Mouse (Mus musculus) liver, embryonic 12.5 days (tissue): ENCODE data around the gene Top1. TPM values are rescaled to one million over a fixed set of nuclear protein-coding genes. Genes with fewer than 3 reads are reported as not detected.

Source experiments
- ATAC-seq: fragments of 200-750 bp; cut with Nextera tagmentation; 2 replicates; pipeline ENCODE4 v1.8.0; 2017; ENCODE audit warnings: moderate number of reproducible peaks, mild to moderate bottlenecking, moderate library complexity
- H3K27ac ChIP-seq: fragments of 300-500 bp; sonication (generic); 2 replicates; pipeline ENCODE4 v1.5.1; 2016; ENCODE audit warnings: mild to moderate bottlenecking
- H3K27me3 ChIP-seq: fragments of 300-500 bp; sonication (generic); replicated peaks from 2 replicates; pipeline ENCODE4 v1.6.1; 2016; ENCODE audit warnings: mild to moderate bottlenecking, moderate library complexity
- H3K36me3 ChIP-seq: fragments of 300-500 bp; sonication (generic); 2 replicates; pipeline ENCODE4 v1.6.1; 2016; ENCODE audit warnings: mild to moderate bottlenecking, moderate library complexity
- H3K4me1 ChIP-seq: fragments of 300-500 bp; sonication (generic); 2 replicates; pipeline ENCODE4 v1.6.1; 2016
- H3K4me2 ChIP-seq: fragments of 300-500 bp; sonication (generic); 2 replicates; pipeline ENCODE4 v1.6.1; 2016; ENCODE audit warnings: mild to moderate bottlenecking, moderate library complexity
- H3K4me3 ChIP-seq: fragments of 300-500 bp; sonication (generic); 2 replicates; pipeline ENCODE4 v1.5.1; 2016; ENCODE audit warnings: mild to moderate bottlenecking, moderate library complexity
- H3K9ac ChIP-seq: fragments of 300-500 bp; sonication (generic); 2 replicates; pipeline ENCODE4 v1.6.1; 2016; ENCODE audit warnings: mild to moderate bottlenecking, moderate library complexity
- H3K9me3 ChIP-seq: fragments of 300-500 bp; sonication (generic); replicated peaks from 2 replicates; pipeline ENCODE4 v1.6.1; 2016; ENCODE audit warnings: mild to moderate bottlenecking, moderate library complexity
- WGBS: fragments of 180-500 bp; shearing (Covaris S2); methylation state at CpG from one replicate; pipeline ENCODE4 v1.1.7; 2016; ENCODE audit not compliant: insufficient replicate concordance; 5-methylcytosine and 5-hydroxymethylcytosine counted together
- polyA plus RNA-seq: library from polyadenylated mRNA; unstranded; fragments of >200 nt; fragmentation: Nextera tagmentation; extraction: Ambion mirVana; gene quantifications from 2 replicates; pipeline ENCODE4 v1.2.1, GENCODE M21; 2016

Top1 gene
- polyA plus RNA-seq, 1 experiment from 2014 or later: 83.7 TPM

DNA sequence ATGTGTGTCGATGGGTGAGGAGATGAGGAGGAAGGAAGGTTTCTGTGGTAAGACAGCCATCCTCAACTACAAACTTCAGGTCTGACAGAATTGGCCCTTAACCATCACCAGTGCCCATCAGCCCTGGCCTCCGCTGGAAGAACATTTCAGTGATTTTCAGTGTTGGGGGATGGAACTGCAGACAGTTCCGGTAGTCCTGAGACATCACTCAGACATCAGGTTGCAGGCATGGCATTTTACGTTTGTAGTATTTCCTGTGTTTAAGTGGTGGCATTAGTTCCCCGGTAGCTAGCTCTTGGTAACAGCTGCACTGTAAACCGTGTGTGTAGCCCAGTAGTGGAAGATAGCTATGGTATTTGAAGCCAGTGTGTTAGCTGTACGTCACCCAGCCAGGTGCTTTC lies 87.4 kb downstream of the Top1 start:
- Histone ChIP-seq H3K4me3 (peak overlapping the region; percentile 95), H3K4me2 (peak overlapping the region; percentile 98), H3K27ac (no peak overlapping the region), H3K9ac (no peak overlapping the region), H3K9me3 (no peaks in the 10 kb centered on the region), H3K4me1 (peaks cover 35% of the 10 kb centered on the region), H3K27me3 (peaks cover 26% of the 10 kb centered on the region), H3K36me3 (no peaks in the 10 kb centered on the region)
- 32% methylated on average over 7 of the region's 7 CpGs for whole genome bisulfite sequencing
- ATAC-seq: no peak

- H3K4me3 ChIP-seq: no peak overlapping the region
- H3K27ac ChIP-seq: no peak overlapping the region
- H3K27me3 ChIP-seq: peaks cover 26% of the 10 kb centered on the region
- WGBS: 73% methylated on average over 3 of the region's 3 CpGs
- H3K4me1 ChIP-seq: peaks cover 47% of the 10 kb centered on the region
- no peak for ATAC-seq
- no peak overlapping the region for H3K9ac ChIP-seq
- H3K9me3 ChIP-seq: no peaks in the 10 kb centered on the region
- no peak overlapping the region for H3K4me2 ChIP-seq
- H3K36me3 ChIP-seq: no peaks in the 10 kb centered on the region
These were observed 88.6 kb downstream of the Top1 start for GRCm38 (mm10) chr2:160734331-160734730.

DNA sequence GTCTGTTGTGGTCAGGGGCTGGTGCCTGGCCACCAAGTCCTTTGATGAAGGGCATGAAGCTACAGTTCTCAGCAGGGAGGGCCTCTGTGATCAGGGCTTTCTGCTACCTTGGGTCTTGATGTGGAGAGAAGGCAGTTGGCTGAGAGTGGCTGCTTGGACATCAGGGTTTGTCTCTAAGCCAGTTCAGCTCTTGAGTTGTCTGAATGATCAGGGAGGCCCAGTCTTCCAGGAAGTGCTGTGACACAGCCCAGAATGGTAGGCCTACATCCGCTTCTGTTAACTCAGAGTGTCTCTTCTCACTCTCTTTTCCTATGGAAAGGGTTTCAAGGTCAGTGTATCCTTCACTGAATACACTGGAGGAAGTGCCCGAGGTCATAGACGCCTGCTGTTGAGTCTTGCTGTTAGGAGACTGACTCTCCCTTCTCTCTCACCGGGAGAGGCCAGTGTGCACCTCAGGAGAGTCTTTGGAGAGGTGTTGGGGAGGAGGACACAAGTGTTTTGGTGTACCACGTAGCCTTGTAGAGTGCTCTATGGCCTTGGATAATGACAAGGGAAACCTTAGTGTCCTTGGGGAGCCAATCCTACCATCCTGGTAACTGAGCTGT lies 90.1 kb downstream of the Top1 start:
- ATAC-seq: no peak
- H3K27me3 ChIP-seq: peaks cover 17% of the 10 kb centered on the region
- H3K27ac ChIP-seq: no peak overlapping the region
- peaks cover 58% of the 10 kb centered on the region for H3K4me1 ChIP-seq
- H3K36me3 ChIP-seq: no peaks in the 10 kb centered on the region
- no peak overlapping the region for H3K4me3 ChIP-seq
- H3K4me2 ChIP-seq: no peak overlapping the region
- H3K9me3 ChIP-seq: no peaks in the 10 kb centered on the region
- 63% methylated on average over 5 of the region's 5 CpGs for WGBS
- H3K9ac ChIP-seq: no peak overlapping the region

DNA sequence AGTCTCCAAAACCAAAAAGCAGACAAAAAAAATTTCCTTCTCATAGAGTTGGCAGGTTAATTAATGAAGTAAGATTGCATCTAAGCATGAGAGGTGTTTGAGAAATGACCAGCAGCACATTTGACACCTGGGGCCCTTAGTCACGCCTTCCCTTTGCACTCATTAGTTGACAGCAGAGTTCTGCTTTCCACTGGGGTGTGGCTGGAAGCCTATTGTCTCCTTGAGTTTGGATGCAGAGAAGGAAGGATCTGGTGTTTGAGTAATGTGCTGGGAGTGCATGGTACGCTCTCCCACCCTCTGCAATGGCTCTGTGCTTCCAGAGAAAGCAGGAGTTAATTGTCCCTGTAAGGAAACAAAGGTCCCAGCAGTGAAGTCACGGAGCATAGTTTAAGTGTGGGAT lies 90.8 kb downstream of the Top1 start:
- peaks cover 16% of the 10 kb centered on the region for H3K27me3 ChIP-seq
- H3K4me3 ChIP-seq: no peak overlapping the region
- no peak for ATAC-seq
- no peak overlapping the region for H3K9ac ChIP-seq
- H3K4me2 ChIP-seq: no peak overlapping the region
- 76% methylated on average over 3 of the region's 3 CpGs for WGBS
- H3K36me3 ChIP-seq: no peaks in the 10 kb centered on the region
- no peak overlapping the region for H3K27ac ChIP-seq
- peaks cover 60% of the 10 kb centered on the region for H3K4me1 ChIP-seq
- H3K9me3 ChIP-seq: no peaks in the 10 kb centered on the region

DNA sequence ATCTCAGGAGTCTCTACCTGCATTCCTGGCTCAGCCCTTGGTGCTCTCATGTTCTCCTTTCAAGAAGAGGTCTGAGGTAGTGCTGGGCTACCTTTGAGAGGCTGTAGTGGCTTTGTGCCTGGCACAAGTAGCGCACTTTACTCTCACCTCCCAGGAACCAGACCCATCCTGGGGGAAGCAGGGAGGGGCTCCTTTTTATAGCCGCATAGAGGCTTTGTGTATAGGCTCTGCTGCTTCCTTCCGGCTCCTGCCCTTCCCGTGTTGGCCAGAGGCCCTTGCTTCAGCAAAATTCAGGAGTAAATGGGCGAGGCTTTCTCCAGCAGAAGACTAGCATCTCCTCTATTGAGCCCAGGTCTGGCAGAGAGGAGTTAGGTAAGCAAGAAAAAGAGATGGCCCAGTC lies 92.7 kb downstream of the Top1 start:
- no peak for ATAC-seq

DNA sequence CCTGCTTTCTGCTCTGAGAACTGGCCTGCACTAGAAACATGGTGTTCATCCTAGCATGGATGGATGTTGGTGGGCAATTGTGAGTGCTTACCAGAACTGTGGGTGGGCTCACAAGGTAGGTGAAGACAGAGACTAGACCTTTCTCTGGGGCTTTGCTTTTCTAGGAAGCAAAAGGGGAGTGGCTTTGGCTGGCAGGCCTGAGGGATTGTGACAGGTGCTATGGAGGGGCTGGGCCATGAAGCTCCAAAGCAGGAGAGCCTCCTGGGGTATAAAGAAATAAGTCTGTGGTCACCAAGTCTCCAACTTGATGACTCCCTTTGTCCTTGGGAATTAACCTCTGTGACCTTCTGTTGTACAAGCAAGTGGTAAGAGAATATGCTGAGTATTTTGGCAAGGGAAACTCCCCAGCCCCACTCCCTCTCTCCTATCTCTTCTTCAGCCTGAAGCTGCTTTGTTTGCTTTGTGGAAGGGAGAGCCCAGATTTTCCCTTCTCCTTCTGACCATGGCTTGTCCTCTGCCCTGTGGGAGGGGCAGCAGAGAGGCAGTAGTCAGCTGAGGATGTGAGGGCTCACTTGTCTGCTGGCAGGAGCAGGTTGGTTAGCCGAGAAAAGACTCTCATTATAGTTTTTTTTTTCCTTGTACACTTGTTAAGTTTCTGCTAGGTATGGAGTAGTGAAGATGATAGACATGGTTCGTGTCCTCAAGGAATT lies 94.1 kb downstream of the Top1 start:
- Histone ChIP-seq H3K9ac (no peak overlapping the region), H3K4me3 (no peak overlapping the region), H3K27ac (no peak overlapping the region), H3K4me1 (peaks cover 60% of the 10 kb centered on the region), H3K9me3 (no peaks in the 10 kb centered on the region), H3K27me3 (no peaks in the 10 kb centered on the region), H3K36me3 (no peaks in the 10 kb centered on the region), H3K4me2 (no peak overlapping the region)
- ATAC-seq: no peak
- WGBS: 29% methylated on average over 2 of the region's 2 CpGs

More for the DNA sequence above, 92.7 kb downstream of the Top1 start:
- H3K4me2 ChIP-seq: no peak overlapping the region
- no peak overlapping the region for H3K27ac ChIP-seq
- peaks cover 57% of the 10 kb centered on the region for H3K4me1 ChIP-seq
- WGBS: 49% methylated on average over 5 of the region's 5 CpGs
- H3K9ac ChIP-seq: no peak overlapping the region
- H3K9me3 ChIP-seq: no peaks in the 10 kb centered on the region
- H3K27me3 ChIP-seq: no peaks in the 10 kb centered on the region
- no peaks in the 10 kb centered on the region for H3K36me3 ChIP-seq
- no peak overlapping the region for H3K4me3 ChIP-seq

- Histone ChIP-seq H3K27me3 (no peaks in the 10 kb centered on the region), H3K9ac (no peak overlapping the region), H3K4me2 (no peak overlapping the region), H3K4me1 (peaks cover 63% of the 10 kb centered on the region), H3K4me3 (no peak overlapping the region), H3K9me3 (no peaks in the 10 kb centered on the region), H3K36me3 (no peaks in the 10 kb centered on the region), H3K27ac (peak overlapping the region; percentile 11; the same call in 1 of the 2 replicates)
- 58% methylated on average over 11 of the region's 11 CpGs for WGBS
- no peak for ATAC-seq
These were observed 95.0 kb downstream of the Top1 start for GRCm38 (mm10) chr2:160740521-160741156.

- Histone ChIP-seq H3K4me1 (peaks cover 70% of the 10 kb centered on the region), H3K36me3 (no peaks in the 10 kb centered on the region), H3K4me3 (no peak overlapping the region), H3K27me3 (no peaks in the 10 kb centered on the region), H3K9ac (no peak overlapping the region), H3K27ac (0 out of 2 replicates have a peak overlapping the region, but pooled peaks have one; percentile 11), H3K4me2 (no peak overlapping the region), H3K9me3 (no peaks in the 10 kb centered on the region)
- 20% methylated on average over 3 of the region's 3 CpGs for WGBS
- no peak for ATAC-seq
These were observed 95.9 kb downstream of the Top1 start for GRCm38 (mm10) chr2:160741580-160741979.

- H3K4me2 ChIP-seq: no peak overlapping the region
- H3K4me3 ChIP-seq: no peak overlapping the region
- ATAC-seq: peak; percentile 25; the same call in 1 of the 2 replicates
- H3K9me3 ChIP-seq: no peaks in the 10 kb centered on the region
- H3K9ac ChIP-seq: no peak overlapping the region
- no peaks in the 10 kb centered on the region for H3K27me3 ChIP-seq
- WGBS: 23% methylated on average over 1 of the region's 1 CpGs
- peaks cover 70% of the 10 kb centered on the region for H3K4me1 ChIP-seq
- no peaks in the 10 kb centered on the region; the same call in 1 of the 2 replicates for H3K36me3 ChIP-seq
- 0 out of 2 replicates have a peak overlapping the region, but pooled peaks have one; percentile 16 for H3K27ac ChIP-seq
These were observed 96.5 kb downstream of the Top1 start for GRCm38 (mm10) chr2:160742161-160742609.

DNA sequence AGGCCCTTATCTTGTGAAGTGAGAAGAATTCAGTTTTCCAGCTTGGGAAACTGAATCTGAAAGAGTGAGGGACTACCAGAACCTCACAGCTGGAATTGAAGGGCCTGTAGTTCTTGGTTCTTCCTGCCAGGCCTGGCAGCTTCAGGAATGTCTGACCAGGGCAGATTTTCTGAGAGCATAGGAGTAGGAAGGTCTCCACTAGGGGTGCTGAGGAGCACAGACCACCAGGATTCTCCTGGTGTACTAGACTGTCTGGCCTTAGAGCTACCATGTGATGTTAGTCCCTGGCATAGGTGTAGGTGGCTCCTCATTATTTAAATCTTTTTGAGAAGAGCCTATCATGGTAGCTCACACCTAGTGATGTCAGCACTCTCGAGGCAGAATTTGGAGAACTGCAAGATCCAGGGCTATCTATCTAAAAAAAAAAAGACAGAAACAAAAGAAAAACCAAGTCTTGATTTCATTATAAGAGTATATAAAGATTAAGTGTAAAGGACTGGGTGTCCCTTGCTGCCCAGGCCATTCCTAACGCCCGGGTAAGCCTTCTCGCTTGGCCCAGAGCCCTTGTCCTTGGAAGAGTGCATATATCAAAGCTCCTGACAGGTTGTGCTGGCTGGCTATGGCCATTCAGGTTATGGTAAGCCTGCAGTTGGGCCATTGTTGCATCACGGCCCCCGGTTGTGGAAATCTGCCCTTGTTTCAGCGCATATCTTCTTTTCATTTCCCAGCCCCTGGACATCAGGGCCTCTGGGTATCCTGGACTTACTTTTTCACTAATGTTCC lies 98.5 kb downstream of the Top1 start:
- WGBS: 71% methylated on average over 7 of the region's 7 CpGs
- Histone ChIP-seq H3K4me1 (peaks cover 59% of the 10 kb centered on the region), H3K4me3 (no peak overlapping the region), H3K27ac (no peak overlapping the region), H3K9me3 (no peaks in the 10 kb centered on the region), H3K36me3 (peaks cover 17% of the 10 kb centered on the region), H3K9ac (no peak overlapping the region), H3K27me3 (no peaks in the 10 kb centered on the region), H3K4me2 (no peak overlapping the region)
- ATAC-seq: no peak

GRCm38 (mm10) chr2:160744823-160745210 lies 99.1 kb downstream of the Top1 start:
- Histone ChIP-seq H3K36me3 (peaks cover 21% of the 10 kb centered on the region), H3K27ac (no peak overlapping the region; the same call in 1 of the 2 replicates), H3K4me2 (no peak overlapping the region), H3K27me3 (no peaks in the 10 kb centered on the region), H3K9me3 (no peaks in the 10 kb centered on the region), H3K4me1 (peaks cover 53% of the 10 kb centered on the region), H3K9ac (no peak overlapping the region), H3K4me3 (no peak overlapping the region)
- no peak for ATAC-seq
- WGBS: 46% methylated on average over 5 of the region's 5 CpGs
